Comparison of ENCODE assay signal across 15 mouse cellular contexts in the genomic region with DNA sequence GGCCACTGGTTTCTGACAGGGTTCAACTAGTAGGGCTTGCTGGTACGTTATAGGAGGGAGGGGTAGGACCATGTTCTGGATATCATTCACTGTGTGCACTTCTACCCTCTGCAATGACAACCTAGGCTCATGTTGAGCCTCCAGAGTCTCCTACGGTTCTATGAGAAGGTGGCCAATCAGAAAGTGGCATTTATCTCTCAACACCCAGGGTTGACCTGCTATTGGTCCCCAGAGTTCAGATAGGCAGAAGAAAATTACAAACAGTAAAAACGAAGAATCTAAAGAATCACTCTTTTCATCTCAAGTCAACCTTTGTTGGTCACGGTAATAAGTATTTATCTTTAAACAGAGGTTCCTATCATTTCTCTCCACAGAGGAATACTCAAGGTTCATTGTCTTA. TPM values are rescaled to one million over a fixed set of nuclear protein-coding genes. Genes with fewer than 3 reads are reported as not detected.
DNase-seq lines count a peak whose midpoint lies in the region; ATAC-seq and TF ChIP-seq lines count a peak whose summit lies in the region.
"Had no signal": no experiment of that assay in that cellular context is flagged by ENCODE, and none has a peak within 500 bp of the region (broad histone marks: within the 10 kb centered on the region; RNA-seq: fewer than 3 reads in every experiment).

No protein-coding gene starts in this region.

- DNase-seq in lung, embryonic 14.5 days: no peak
- DNase-seq in lung, postnatal 10 days: no peak
- DNase-seq in limb, embryonic 10.5 days (ENCODE audit: low spot score): no peak
- DNase-seq in liver, postnatal 0 days: no peak
- no peak for DNase-seq in B cell, adult 2 months
- no peak for DNase-seq in cerebellum, postnatal 14 days
- no peak for DNase-seq in kidney, postnatal 10 days
- DNase-seq: adrenal gland, adult 2 months; gastrocnemius, postnatal 36 days; heart, postnatal 10 days; right cerebral cortex, postnatal 4 days had no signal

- H3K4me1 ChIP-seq in lung, embryonic 14.5 days (ENCODE audit: insufficient read depth): peaks cover 22% of the 10 kb centered on the region
- H3K4me1 ChIP-seq in erythroblast, embryonic 14.5 days (ENCODE audit: control insufficient read depth): peaks cover 72% of the 10 kb centered on the region
- H3K4me1 ChIP-seq in limb, embryonic 10.5 days: peaks cover 24% of the 10 kb centered on the region
- H3K4me1 ChIP-seq in liver, postnatal 0 days (ENCODE audit: insufficient read depth): peaks cover 44% of the 10 kb centered on the region

- H3K9me3 ChIP-seq in lung, embryonic 14.5 days (ENCODE audit: low read depth, low read length): no peaks in the 10 kb centered on the region
- H3K9me3 ChIP-seq in erythroblast, embryonic 14.5 days (ENCODE audit: control insufficient read depth, low read length): no peaks in the 10 kb centered on the region
- no peaks in the 10 kb centered on the region for H3K9me3 ChIP-seq in limb, embryonic 10.5 days (replicated peaks)
- no peaks in the 10 kb centered on the region for H3K9me3 ChIP-seq in liver, postnatal 0 days (ENCODE audit: low read length)

- H3K9ac ChIP-seq in lung, embryonic 14.5 days: no peak overlapping the region
- H3K9ac ChIP-seq in liver, postnatal 0 days (replicated peaks): no peak overlapping the region

- no peaks in the 10 kb centered on the region for H3K27me3 ChIP-seq in lung, embryonic 14.5 days (ENCODE audit: insufficient read depth, low read length)
- no peaks in the 10 kb centered on the region for H3K27me3 ChIP-seq in erythroblast, embryonic 14.5 days (ENCODE audit: control insufficient read depth)
- H3K27me3 ChIP-seq in limb, embryonic 10.5 days (ENCODE audit: low read depth, poor library complexity, severe bottlenecking): no peaks in the 10 kb centered on the region
- H3K27me3 ChIP-seq in liver, postnatal 0 days (ENCODE audit: insufficient read depth, low read length): no peaks in the 10 kb centered on the region
- H3K27me3 ChIP-seq: CH12.LX, Patski had no signal

- no peak for TF ChIP-seq EP300 in liver, postnatal 0 days (IDR thresholded peaks at IDR 0.05; ENCODE audit: low read depth)

- WGBS in lung, embryonic 14.5 days: 69% methylated on average over 4 of the region's 4 CpGs
- WGBS in limb, embryonic 10.5 days: 84% methylated on average over 4 of the region's 4 CpGs
- WGBS in liver, postnatal 0 days (ENCODE audit: insufficient replicate concordance): 43% methylated on average over 4 of the region's 4 CpGs

- TF ChIP-seq CTCF in lung, embryonic 14.5 days (IDR thresholded peaks at IDR 0.05; ENCODE audit: low read depth): no peak
- TF ChIP-seq CTCF in liver, postnatal 0 days (IDR thresholded peaks at IDR 0.05; ENCODE audit: low read depth): no peak

- no peak for ATAC-seq in lung, embryonic 14.5 days (ENCODE audit: insufficient read depth)
- ATAC-seq in liver, postnatal 0 days: peak; percentile 52
- ATAC-seq: Patski had no signal

- no peak overlapping the region for H3K4me3 ChIP-seq in lung, embryonic 14.5 days (ENCODE audit: low read depth, low read length)
- peak overlapping the region; percentile 35 for H3K4me3 ChIP-seq in erythroblast, embryonic 14.5 days (replicated peaks)
- no peak overlapping the region for H3K4me3 ChIP-seq in limb, embryonic 10.5 days
- H3K4me3 ChIP-seq in liver, postnatal 0 days (ENCODE audit: low read depth, low read length): no peak overlapping the region

- H3K27ac ChIP-seq in lung, embryonic 14.5 days (ENCODE audit: low read depth): peak overlapping the region; percentile 86
- 0 out of 2 replicates have a peak overlapping the region, but pooled peaks have one; percentile 25 for H3K27ac ChIP-seq in limb, embryonic 10.5 days
- H3K27ac ChIP-seq in liver, postnatal 0 days (ENCODE audit: low read depth): peak overlapping the region; percentile 91
- H3K27ac ChIP-seq: macrophage had no signal

- no peak overlapping the region for H3K4me2 ChIP-seq in lung, embryonic 14.5 days
- H3K4me2 ChIP-seq in liver, postnatal 0 days (ENCODE audit: low read depth, low read length): peak overlapping the region; percentile 27

- 0 out of 2 replicates have a peak, but pooled peaks cover 6% of the 10 kb centered on the region for H3K36me3 ChIP-seq in lung, embryonic 14.5 days (ENCODE audit: insufficient read depth)
- H3K36me3 ChIP-seq in erythroblast, embryonic 14.5 days (ENCODE audit: control insufficient read depth): peaks cover 89% of the 10 kb centered on the region
- H3K36me3 ChIP-seq in limb, embryonic 10.5 days: no peaks in the 10 kb centered on the region
- peaks cover 17% of the 10 kb centered on the region; the same call in 1 of the 2 replicates for H3K36me3 ChIP-seq in liver, postnatal 0 days (replicated peaks; ENCODE audit: insufficient read depth, low read length)

RNA-seq across cellular contexts. Expression of gene Tom1l1, which starts 21.2 kb away (rescaled TPM):
- 34.0 and 37.6 TPM in 2 replicates for polyA plus RNA-seq in lung, embryonic 14.5 days (2014; fragmentation: Nextera tagmentation; extraction: Ambion mirVana)
- polyA plus RNA-seq in erythroblast, embryonic 14.5 days (2012): 1.2 and 1.3 TPM in 2 replicates
- polyA plus RNA-seq in limb, embryonic 10.5 days (2016; fragmentation: Nextera tagmentation; extraction: Ambion mirVana): 11.1 and 12.4 TPM in 2 replicates
- 24.0 and 24.6 TPM in 2 replicates for polyA plus RNA-seq in liver, postnatal 0 days (2015; fragmentation: Nextera tagmentation; extraction: Ambion mirVana)

RNA-seq across cellular contexts. Expression of gene Cox11, which starts 28.9 kb away (rescaled TPM):
- 25.7 and 25.9 TPM in 2 replicates for polyA plus RNA-seq in lung, embryonic 14.5 days (2014; fragmentation: Nextera tagmentation; extraction: Ambion mirVana)
- 3.3 and 3.7 TPM in 2 replicates for polyA plus RNA-seq in erythroblast, embryonic 14.5 days (2012)
- 33.3 and 41.7 TPM in 2 replicates for polyA plus RNA-seq in limb, embryonic 10.5 days (2016; fragmentation: Nextera tagmentation; extraction: Ambion mirVana)
- 16.3 and 22.5 TPM in 2 replicates for polyA plus RNA-seq in liver, postnatal 0 days (2015; fragmentation: Nextera tagmentation; extraction: Ambion mirVana)

RNA-seq across cellular contexts. Expression of gene Stxbp4, which starts 29.0 kb away (rescaled TPM):
- polyA plus RNA-seq in lung, embryonic 14.5 days (2014; fragmentation: Nextera tagmentation; extraction: Ambion mirVana): 26.5 and 27.4 TPM in 2 replicates
- 0.13 and 0.15 TPM in 2 replicates for polyA plus RNA-seq in erythroblast, embryonic 14.5 days (2012)
- polyA plus RNA-seq in limb, embryonic 10.5 days (2016; fragmentation: Nextera tagmentation; extraction: Ambion mirVana): 33.0 and 37.4 TPM in 2 replicates
- polyA plus RNA-seq in liver, postnatal 0 days (2015; fragmentation: Nextera tagmentation; extraction: Ambion mirVana): 1.3 and 1.9 TPM in 2 replicates

Comparison
In these comparisons a context has a peak if more than half of its experiments do, and no peak if none do; other contexts are left out.
1. H3K27ac ChIP-seq: peak in every context shown above with its lines; median percentile 91 in liver, postnatal 0 days; 86 in lung, embryonic 14.5 days; 25 in limb, embryonic 10.5 days.